Mouse (Mus musculus): ENCODE data around the gene Tmem175. TPM values are rescaled to one million over a fixed set of nuclear protein-coding genes. Genes with fewer than 3 reads are reported as not detected.

Tmem175 gene
- total RNA-seq, 2 experiments from 2014 or later = 38.3 to 44.2 TPM

GRCm38 (mm10) chr5:108670785-108671184, 41.2 kb downstream of the Tmem175 start:
- DNase-seq (ENCODE audit: low spot score in 2 of 2) = no peak
- intact Hi-C loops (cut with DNase I) = no loop called here

GRCm38 (mm10) chr5:108671757-108672156, 42.2 kb downstream of the Tmem175 start:
- intact Hi-C loops (cut with DNase I) = no loop called here
- no peak for DNase-seq (ENCODE audit: low spot score in 2 of 2)

DNA sequence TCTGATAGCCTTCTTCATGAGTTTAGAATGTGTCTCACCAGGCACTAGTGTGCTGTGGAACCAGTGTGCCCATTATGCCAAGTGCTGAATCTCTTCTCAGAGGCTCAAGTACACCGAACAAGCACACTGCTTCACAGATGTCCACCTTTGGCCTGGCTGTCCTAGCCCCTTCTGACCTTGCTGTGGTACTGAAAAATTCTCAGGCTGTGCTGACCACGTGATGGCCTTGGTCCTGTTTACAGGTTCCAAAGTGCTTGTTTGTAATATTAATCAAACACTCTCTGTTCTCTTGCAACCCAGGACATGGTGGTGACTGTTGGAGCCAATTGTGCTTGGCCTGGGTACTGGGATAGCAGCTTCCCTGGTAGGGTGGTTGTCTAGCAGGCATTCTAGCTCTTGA, 45.1 kb downstream of the Tmem175 start:
- intact Hi-C loops (cut with DNase I) = loop anchor here (5.0 kb wide), 1 partner anchor 53 kb away; no protein-coding TSS in a partner anchor
- DNase-seq (ENCODE audit: low spot score in 2 of 2) = no peak

- intact Hi-C loops (cut with DNase I) = loop anchor here (5.0 kb wide), 1 partner anchor 52 kb away; no protein-coding TSS in a partner anchor
- no peak for DNase-seq (ENCODE audit: low spot score in 2 of 2)
Measured at GRCm38 (mm10) chr5:108675251-108675816, 45.8 kb downstream of the Tmem175 start, which contains the start of gene Slc26a1. TSS of gene Slc26a1 (minus strand) at chr5:108675569.

DNA sequence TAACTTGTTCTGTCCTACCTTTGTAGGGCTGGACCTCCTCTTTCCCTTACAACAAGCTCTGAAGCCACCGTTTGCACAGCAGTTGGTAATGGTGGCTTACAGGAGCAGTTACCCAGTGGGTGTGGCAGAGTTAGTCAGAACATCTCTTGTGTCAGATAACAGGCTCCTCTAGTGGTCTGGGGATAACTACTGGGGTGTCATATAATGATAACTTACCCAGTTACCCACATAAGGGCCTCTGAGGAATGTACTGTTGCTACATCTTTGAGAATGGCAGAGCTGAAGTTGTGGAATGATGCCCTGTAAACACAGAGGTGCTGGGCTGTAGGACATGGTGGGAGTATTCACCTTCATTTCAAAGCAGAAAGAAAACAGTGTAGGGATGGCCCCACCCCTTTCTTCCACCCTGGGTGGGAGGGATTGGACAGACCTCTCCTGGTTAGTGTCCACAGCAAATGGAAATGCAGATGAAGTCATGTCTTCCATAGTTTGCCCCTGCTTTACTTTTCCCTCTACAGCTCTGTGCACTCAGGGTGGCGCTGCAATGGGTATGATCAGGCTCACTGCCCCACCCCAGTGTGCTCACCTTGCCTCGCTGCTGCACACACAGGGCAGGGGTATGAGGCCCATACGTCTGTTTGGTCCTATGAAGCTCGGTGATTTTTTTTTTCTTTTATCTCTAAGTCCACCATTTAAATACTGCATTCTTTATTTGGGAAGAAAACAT, 47.4 kb downstream of the Tmem175 start:
- intact Hi-C loops (cut with DNase I) = loop anchor here (1.0 to 5.0 kb wide), 2 partner anchors 8 to 50 kb away; partner anchors contain the start of gene Dgkq
- peak in 1 of 2 experiments; percentile 35 for DNase-seq (ENCODE audit: low spot score in 2 of 2)

DNA sequence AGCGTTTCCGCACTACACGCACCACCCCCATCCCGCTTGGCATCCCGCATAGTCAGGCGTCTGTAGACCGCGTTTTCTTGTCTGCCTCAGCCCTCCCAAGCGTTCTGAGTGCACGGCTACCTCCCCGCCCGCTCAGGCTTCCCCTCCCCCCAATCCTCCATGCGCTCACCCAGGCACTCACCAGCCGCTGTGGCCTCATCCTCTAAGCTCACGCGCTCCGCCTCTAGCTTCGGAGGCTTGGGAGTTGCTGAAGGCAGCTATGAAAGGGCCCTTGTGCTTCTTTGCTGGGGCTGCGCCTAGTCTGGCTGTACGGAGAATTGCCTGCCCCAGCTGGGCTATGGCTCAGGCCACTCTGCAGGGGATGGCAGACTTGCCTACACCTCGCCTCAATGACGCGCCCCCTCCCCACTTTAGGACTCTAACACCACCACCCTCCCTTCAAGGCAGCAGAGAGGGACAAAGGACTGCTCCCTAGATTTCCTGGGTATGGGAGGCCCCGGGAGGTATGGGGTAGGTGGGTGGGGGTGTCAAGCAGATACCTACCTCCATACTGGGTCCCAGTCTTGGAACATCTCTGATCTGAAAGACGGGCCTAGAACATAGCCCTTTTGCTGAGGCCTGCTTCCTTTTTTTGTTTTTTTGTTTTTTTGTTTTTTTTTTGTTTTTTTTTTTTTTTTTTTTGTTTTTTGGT, 48.2 kb downstream of the Tmem175 start:
- DNase-seq (ENCODE audit: low spot score in 2 of 2) = peak; percentile 83 to 93
- intact Hi-C loops (cut with DNase I) = loop anchor here (1.0 to 5.0 kb wide), 2 partner anchors 8 to 50 kb away; partner anchors contain the start of gene Dgkq

DNA sequence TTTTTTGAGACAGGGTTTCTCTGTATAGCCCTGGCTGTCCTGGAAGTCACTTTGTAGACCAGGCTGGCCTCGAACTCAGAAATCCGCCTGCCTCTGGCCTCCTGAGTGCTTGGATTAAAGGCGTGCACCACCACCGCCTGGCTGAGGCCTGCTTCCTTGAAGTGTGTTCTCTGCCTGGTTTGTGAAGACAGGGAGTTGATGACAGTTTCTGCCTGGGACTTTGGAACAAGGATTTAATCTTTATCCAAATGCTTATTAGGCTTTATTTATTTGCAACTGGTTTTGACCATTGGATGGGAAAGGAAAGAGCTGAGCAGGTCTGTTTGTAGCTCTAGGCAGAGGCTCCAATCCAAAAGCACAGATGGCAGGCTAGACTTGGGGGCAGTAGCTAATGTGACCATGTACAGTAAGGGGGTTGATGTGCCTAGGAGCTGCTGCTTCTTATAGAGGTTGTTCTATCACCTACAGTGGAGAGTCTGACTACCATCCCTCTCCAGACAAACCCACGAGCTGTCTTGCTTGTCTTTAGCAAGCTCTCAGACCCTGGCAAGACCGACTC, 48.8 kb downstream of the Tmem175 start:
- intact Hi-C loops (cut with DNase I) = loop anchor here (5.0 kb wide), 1 partner anchor 49 kb away; no protein-coding TSS in a partner anchor
- DNase-seq (ENCODE audit: low spot score in 2 of 2) = no peak

DNA sequence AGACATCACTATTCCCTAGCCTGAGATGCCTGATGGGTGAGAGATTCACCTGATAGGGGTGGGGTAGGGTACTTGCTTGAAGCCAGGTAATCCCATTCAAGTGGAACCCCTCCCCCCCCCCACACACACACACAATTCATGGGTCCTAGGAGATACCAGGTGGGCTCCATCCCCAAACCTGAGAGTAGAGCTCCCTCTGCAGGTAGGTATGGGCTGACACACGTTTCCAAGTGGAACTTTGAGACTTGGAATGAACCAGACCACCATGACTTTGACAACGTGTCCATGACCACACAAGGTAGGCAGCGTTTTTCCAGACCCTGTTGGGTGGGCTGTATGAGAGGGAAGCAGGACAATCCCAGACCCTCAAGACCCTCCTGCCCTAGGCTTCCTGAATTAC, 50.3 kb downstream of the Tmem175 start:
- no peak for DNase-seq (ENCODE audit: low spot score in 2 of 2)
- intact Hi-C loops (cut with DNase I) = loop anchor here (5.0 kb wide), 1 partner anchor 47 kb away; no protein-coding TSS in a partner anchor

GRCm38 (mm10) chr5:108680871-108681270, 51.3 kb downstream of the Tmem175 start:
- no peak for DNase-seq (ENCODE audit: low spot score in 2 of 2)
- intact Hi-C loops (cut with DNase I) = no loop called here

- intact Hi-C loops (cut with DNase I) = no loop called here
- DNase-seq (ENCODE audit: low spot score in 2 of 2) = peak in 1 of 2 experiments; percentile 62
Measured at GRCm38 (mm10) chr5:108689091-108689490, 59.5 kb downstream of the Tmem175 start.

DNA sequence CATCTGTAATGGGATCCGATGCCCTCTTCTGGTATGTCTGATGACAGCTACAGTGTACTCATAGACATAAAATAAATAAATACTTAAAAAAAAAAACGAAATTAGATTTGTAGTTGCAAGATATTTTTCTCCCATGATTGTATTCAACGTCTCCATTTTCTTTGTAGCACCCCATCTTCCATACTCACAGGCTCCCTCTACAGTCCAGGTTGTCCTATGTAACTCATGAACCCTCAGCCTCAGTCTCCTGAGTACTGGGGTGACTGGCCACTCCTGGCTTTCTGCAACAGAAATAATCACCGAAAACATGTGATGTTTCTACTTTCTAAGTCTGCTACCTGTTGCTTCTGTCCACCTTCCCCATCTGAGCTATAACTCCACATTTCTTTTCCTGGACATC, 61.6 kb downstream of the Tmem175 start:
- intact Hi-C loops (cut with DNase I) = loop anchor here (5.0 kb wide), 1 partner anchor 36 kb away; no protein-coding TSS in a partner anchor
- no peak for DNase-seq (ENCODE audit: low spot score in 2 of 2)

GRCm38 (mm10) chr5:108692271-108692670, 62.7 kb downstream of the Tmem175 start, which contains the start of gene Fgfrl1:
TSS of gene Fgfrl1 (plus strand) at chr5:108692382.
- DNase-seq (ENCODE audit: low spot score in 2 of 2) = no peak
- intact Hi-C loops (cut with DNase I) = loop anchor here (5.0 kb wide), 1 partner anchor 35 kb away; no protein-coding TSS in a partner anchor

DNA sequence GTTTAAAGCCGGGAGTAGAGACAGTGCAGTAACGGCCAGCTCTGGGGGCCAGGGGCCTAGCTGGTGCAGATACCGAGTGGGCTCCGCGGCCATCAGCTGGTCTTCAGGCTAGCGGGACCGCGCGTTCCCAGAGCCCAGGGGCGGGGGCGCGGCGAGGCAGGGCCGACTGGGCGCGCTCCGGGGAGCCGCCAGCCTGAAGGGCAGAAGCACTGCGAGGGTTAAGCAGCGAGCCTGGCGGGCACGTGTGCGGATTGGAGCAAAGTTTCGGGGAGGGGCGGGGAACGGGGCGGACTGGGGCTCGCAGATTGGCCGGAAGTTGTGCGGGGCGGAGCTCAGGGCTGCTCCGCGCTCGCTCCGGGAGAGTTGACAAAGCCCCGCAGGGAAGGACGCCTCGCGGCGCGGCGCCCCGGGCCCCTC, 64.3 kb downstream of the Tmem175 start:
- intact Hi-C loops (cut with DNase I) = loop anchor here (5.0 kb wide), 1 partner anchor 33 kb away; no protein-coding TSS in a partner anchor
- DNase-seq (ENCODE audit: low spot score in 2 of 2) = peak; percentile 42 to 76

DNA sequence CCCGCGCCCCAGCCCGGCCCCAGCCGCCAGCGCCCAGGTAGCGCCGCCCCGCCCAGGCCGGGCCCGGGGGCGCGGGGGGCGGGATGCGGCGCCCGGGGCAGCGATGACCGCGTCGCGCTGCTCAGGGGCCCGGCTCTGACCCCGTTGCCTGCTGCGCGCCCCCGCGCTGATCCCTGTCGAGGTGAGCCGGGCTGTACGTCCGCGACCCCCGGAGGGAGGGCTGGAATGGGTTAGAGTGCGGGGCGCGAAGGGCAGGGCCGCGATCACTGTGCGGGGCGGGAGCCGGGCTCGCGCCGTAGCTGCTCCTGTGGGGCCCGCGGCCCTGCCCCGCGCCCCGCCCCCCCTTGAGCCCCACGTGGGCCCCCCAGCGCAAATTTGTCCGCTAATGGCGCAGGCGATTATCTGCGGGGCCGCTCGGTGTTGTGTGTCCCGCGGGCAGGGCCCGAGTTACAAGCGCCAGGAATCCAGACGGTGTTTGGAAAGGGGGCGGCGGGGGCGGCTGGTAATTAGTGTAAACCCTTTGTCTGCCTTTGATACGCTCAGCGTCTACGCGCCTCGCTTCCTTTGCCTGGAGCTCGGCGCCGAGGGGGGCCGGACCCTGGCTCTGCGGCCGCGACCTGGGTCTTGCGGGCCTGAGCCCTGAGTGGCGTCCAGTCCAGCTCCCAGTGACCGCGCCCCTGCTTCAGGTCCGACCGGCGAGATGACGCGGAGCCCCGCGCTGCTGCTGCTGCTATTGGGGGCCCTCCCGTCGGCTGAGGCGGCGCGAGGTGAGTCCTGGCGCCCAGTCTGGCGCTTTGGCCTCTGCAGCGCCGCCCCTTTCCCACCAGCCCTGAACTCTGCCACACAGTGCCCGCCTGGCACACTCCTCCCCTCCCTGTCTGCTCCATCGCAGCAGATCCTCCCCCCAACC, 65.0 kb downstream of the Tmem175 start:
- no peak for DNase-seq (ENCODE audit: low spot score in 2 of 2)
- intact Hi-C loops (cut with DNase I) = loop anchor here (5.0 kb wide), 1 partner anchor 33 kb away; no protein-coding TSS in a partner anchor

GRCm38 (mm10) chr5:108695861-108696260, 66.3 kb downstream of the Tmem175 start:
- intact Hi-C loops (cut with DNase I) = no loop called here
- DNase-seq (ENCODE audit: low spot score in 2 of 2) = no peak

DNA sequence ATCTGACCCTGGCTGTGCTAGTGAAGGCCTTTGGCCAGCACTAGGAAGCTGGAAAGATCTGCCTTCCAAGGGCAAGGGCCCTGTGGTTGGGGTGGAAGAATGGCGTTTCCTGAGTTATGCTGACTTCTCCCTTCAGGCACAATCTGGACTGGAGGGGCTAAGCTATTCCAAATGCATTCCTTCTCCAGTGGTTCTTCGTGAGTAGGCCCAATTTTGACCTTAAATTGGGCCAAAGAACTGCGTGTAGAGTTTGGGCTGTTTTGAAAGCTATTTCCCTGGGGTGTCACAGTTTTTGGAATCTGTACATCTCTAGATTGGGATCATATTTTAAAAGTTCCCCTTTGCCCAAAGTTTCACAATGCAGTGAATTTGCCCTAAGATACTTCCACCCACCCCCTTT, 67.0 kb downstream of the Tmem175 start:
- intact Hi-C loops (cut with DNase I) = no loop called here
- DNase-seq (ENCODE audit: low spot score in 2 of 2) = no peak

- peak; percentile 25 to 57 for DNase-seq (ENCODE audit: low spot score in 2 of 2)
- intact Hi-C loops (cut with DNase I) = no loop called here
Measured at GRCm38 (mm10) chr5:108697341-108697753, 67.8 kb downstream of the Tmem175 start.

Measured in left cerebral cortex, postnatal 14 days (tissue).